Mouse (Mus musculus): ENCODE results near the gene Gm13272.
A peak's percentile ranks its signal among the peaks of the same experiment; 100 is the strongest.
"Not testable (repeated sequence)": the region's sequence is repeated elsewhere in the genome, so short reads cannot be mapped to it uniquely, and the experiment has no call there.

Gene Gm13272

GRCm38 (mm10) chr4:88779550-88779949, at the start of gene Gm13272:
Gene Gm13272, plus strand, starts transcription at chr4:88779850.
- not testable (repeated sequence) for DNase-seq (ENCODE audit: low spot score in 2 of 2)

GRCm38 (mm10) chr4:88738480-88738879, 41.2 kb upstream of the Gm13272 start:
- peak; percentile 21 to 44 for DNase-seq (ENCODE audit: low spot score in 2 of 2)

GRCm38 (mm10) chr4:88739036-88739435, 40.6 kb upstream of the Gm13272 start:
- DNase-seq (ENCODE audit: low spot score in 2 of 2) = no peak

- DNase-seq (ENCODE audit: low spot score in 2 of 2) = no peak
Measured at GRCm38 (mm10) chr4:88741426-88741825, 38.2 kb upstream of the Gm13272 start.

- no peak for DNase-seq (ENCODE audit: low spot score in 2 of 2)
Measured at GRCm38 (mm10) chr4:88742771-88743371, 36.8 kb upstream of the Gm13272 start.

GRCm38 (mm10) chr4:88744207-88744606, 35.4 kb upstream of the Gm13272 start:
- DNase-seq (ENCODE audit: low spot score in 2 of 2) = no peak

- no peak for DNase-seq (ENCODE audit: low spot score in 2 of 2)
Measured at GRCm38 (mm10) chr4:88749926-88750325, 29.7 kb upstream of the Gm13272 start.

DNA sequence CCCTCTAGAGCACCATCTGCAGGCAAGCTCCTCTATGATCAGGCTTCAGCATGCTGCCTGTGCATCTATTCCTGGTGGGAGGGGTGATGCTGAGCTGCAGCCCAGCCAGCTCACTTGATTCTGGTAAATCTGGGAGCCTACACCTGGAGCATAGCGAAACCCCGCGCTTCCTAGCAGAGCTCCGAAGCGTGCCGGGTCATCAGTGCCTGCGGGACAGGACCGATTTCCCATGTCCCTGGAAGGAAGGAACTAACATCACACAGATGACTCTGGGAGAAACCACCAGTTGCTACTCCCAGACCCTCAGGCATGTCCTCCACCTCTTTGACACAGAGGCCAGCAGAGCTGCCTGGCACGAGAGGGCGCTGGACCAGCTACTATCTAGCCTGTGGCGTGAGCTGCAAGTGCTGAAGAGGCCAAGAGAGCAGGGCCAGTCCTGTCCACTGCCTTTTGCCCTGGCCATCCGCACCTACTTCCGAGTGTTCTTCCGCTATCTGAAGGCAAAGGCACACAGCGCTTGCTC, 24.8 kb upstream of the Gm13272 start, which contains the start of gene Gm13271:
TSS of gene Gm13271 (plus strand) at position 51 of the 523 bp plus-strand sequence.
- DNase-seq (ENCODE audit: low spot score in 2 of 2) = peak; percentile 67

- DNase-seq (ENCODE audit: low spot score in 2 of 2) = not testable (repeated sequence)
Measured at GRCm38 (mm10) chr4:88756581-88757513, 22.8 kb upstream of the Gm13272 start.

GRCm38 (mm10) chr4:88757628-88758031, 22.0 kb upstream of the Gm13272 start:
- peak; percentile 82 to 84 for DNase-seq (ENCODE audit: low spot score in 2 of 2)

DNA sequence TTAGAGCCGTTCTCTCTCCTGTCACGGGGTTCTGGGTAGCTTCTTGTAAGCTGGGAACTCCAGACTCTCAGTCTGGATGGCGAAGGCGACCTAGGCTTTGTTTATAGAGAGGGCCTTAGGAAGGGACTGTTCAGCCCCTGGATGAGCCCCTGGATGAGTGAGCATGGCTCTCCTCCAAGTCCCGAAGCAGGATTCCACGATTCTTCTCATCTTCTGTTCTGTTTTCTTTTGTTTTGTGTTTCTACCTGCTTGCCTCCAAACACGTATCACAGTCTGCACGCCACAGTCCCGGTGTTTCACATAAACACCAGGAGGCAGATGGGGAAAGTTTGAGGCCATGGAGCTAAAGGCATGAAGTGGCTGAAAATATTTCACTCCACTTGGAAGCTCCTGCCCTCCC, 20.9 kb upstream of the Gm13272 start:
- not testable (repeated sequence) for DNase-seq (ENCODE audit: low spot score in 2 of 2)

GRCm38 (mm10) chr4:88759610-88760268, 19.9 kb upstream of the Gm13272 start, which contains the start of gene Gm13283:
Gene Gm13283, plus strand, starts transcription at chr4:88760119.
- DNase-seq (ENCODE audit: low spot score in 2 of 2) = peak; percentile 23 to 41

DNA sequence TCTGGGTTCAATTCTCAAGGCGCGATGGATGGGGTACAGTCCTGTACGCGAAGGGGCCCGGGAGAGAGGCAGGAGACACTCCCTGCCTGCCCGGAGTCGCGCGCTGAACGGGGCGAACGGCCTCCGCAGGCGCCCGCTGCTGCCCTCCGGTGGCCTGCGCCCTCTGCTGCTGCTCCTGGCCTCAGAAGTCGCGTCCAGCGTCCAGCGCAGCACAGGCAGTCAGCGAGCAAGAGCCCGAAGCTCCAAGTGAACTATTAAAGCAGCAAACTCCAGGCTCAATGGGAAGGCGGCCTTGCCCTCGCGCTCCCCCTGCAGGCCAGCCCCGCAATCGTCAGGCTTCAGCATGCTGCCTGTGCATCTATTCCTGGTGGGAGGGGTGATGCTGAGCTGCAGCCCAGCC, 19.2 kb upstream of the Gm13272 start:
- DNase-seq (ENCODE audit: low spot score in 2 of 2) = peak; percentile 55 to 61

- DNase-seq (ENCODE audit: low spot score in 2 of 2) = peak; percentile 69 to 73
Measured at GRCm38 (mm10) chr4:88761776-88762175, 17.9 kb upstream of the Gm13272 start.

DNA sequence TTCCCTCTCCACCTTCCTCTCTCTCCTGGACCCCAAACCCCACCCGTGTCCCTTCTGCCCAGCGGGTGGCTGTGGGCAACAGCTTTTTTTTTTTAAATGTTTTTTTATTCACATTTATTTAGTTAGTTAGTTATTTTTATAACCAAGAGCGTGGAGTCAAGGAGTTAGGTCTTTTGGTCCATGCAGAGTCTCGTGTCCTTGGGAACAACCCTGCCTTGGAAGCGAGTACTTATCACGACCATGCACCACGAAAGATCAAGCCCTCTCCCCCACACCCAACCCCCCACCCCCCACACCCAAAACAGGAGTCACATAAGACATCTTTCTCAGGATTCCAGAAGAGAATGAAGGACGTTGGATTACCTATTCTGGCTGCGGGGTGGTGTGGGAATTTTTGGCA, 17.3 kb upstream of the Gm13272 start:
- not testable (repeated sequence) for DNase-seq (ENCODE audit: low spot score in 2 of 2)

GRCm38 (mm10) chr4:88763384-88764018, 16.1 kb upstream of the Gm13272 start:
- DNase-seq (ENCODE audit: low spot score in 2 of 2) = peak; percentile 19 to 28

GRCm38 (mm10) chr4:88773534-88773933, 6.1 kb upstream of the Gm13272 start, which contains the start of gene Gm13290:
Gene Gm13290, plus strand, starts transcription at chr4:88773834.
- not testable (repeated sequence) for DNase-seq (ENCODE audit: low spot score in 2 of 2)

GRCm38 (mm10) chr4:88776622-88777021, 3.0 kb upstream of the Gm13272 start, which contains the start of gene Gm13289:
Gene Gm13289, plus strand, starts transcription at chr4:88776922.
- DNase-seq (ENCODE audit: low spot score in 2 of 2) = not testable (repeated sequence)

- not testable (repeated sequence) for DNase-seq (ENCODE audit: low spot score in 2 of 2)
Measured at GRCm38 (mm10) chr4:88780320-88780719, 670 bp downstream of the Gm13272 start.

- not testable (repeated sequence) for DNase-seq (ENCODE audit: low spot score in 2 of 2)
Measured at GRCm38 (mm10) chr4:88781831-88782230, 2.2 kb downstream of the Gm13272 start, which contains the start of gene Ifnz. Gene Ifnz, plus strand, starts transcription at chr4:88782131.

DNA sequence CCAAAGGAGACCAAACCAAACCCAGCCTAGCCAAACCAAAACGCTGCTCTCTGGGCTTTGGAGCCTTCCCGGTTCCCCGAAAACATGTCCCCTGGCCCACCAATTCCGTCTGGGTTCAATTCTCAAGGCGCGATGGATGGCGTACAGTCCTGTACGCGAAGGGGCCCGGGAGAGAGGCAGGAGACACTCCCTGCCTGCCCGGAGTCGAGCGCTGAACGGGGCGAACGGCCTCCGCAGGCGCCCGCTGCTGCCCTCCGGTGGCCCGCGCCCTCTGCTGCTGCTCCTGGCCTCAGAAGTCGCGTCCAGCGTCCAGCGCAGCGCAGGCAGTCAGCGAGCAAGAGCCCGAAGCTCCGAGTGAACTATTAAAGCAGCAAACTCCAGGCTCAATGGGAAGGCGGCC, 2.7 kb downstream of the Gm13272 start:
- DNase-seq (ENCODE audit: low spot score in 2 of 2) = not testable (repeated sequence)

All from spleen, postnatal 36 days (tissue).